ENCODE assay signal across 10 mouse cellular contexts in genomic region chr10:94020587-94020986, GRCm38 (mm10). TPM values are rescaled to one million over a fixed set of nuclear protein-coding genes. Genes with fewer than 3 reads are reported as not detected.
DNase-seq lines count a peak whose midpoint lies in the region; ATAC-seq and TF ChIP-seq lines count a peak whose summit lies in the region.
"Had no signal": no experiment of that assay in that cellular context is flagged by ENCODE, and none has a peak within 500 bp of the region (broad histone marks: within the 10 kb centered on the region; RNA-seq: fewer than 3 reads in every experiment).

No protein-coding gene starts in this region.

- WGBS in kidney, postnatal 0 days, result 76% methylated on average over 5 of the region's 5 CpGs
- WGBS in stomach, postnatal 0 days, result 56% methylated on average over 5 of the region's 5 CpGs

- no peak overlapping the region for H3K9ac ChIP-seq in kidney, postnatal 0 days (ENCODE audit: low read depth, low read length)
- peak overlapping the region; percentile 53 for H3K9ac ChIP-seq in MEL (ENCODE audit: control insufficient read depth, low read depth, low read length, poor library complexity, severe bottlenecking)
- no peak overlapping the region for H3K9ac ChIP-seq in stomach, postnatal 0 days (ENCODE audit: low read length)

- no peak for ATAC-seq in kidney, postnatal 0 days (replicated peaks; ENCODE audit: low FRiP score, low read depth)
- peak; percentile 93 for ATAC-seq in erythroid progenitor cell, adult 5-6 weeks (replicated peaks; ENCODE audit: low FRiP score, poor library complexity, severe bottlenecking)
- ATAC-seq in stomach, postnatal 0 days (ENCODE audit: low FRiP score, low TSS enrichment), result no peak
- ATAC-seq: forebrain, embryonic 14.5 days had no signal

- peak; percentile 7 for DNase-seq in kidney, postnatal 0 days (ENCODE audit: low spot score)
- DNase-seq in kidney, adult 11 months, result no peak
- peak; percentile 86 for DNase-seq in MEL (ENCODE audit: low read depth, low spot score)
- DNase-seq in stomach, postnatal 0 days (ENCODE audit: low spot score), result peak; percentile 27
- DNase-seq in left cerebral cortex, adult 11 months (ENCODE audit: low spot score), result no peak
- DNase-seq in layer of hippocampus, postnatal 36 days, result no peak
- DNase-seq: gastrocnemius, postnatal 25 days; heart, postnatal 10 days had no signal

- TF ChIP-seq CTCF in kidney, postnatal 0 days (IDR thresholded peaks at IDR 0.05; ENCODE audit: low read depth), result no peak
- no peak for TF ChIP-seq CTCF in MEL (IDR thresholded peaks at IDR 0.05 in 2 of 3, conservative IDR thresholded peaks at IDR 0.05 in 1 of 3; ENCODE audit: control insufficient read depth in 1 of 3, insufficient read depth in 1 of 3, low read depth in 2 of 3, low read length in 3 of 3, poor library complexity in 1 of 3, severe bottlenecking in 1 of 3)
- no peak for TF ChIP-seq CTCF in stomach, postnatal 0 days (IDR thresholded peaks at IDR 0.05; ENCODE audit: low read depth)

- no peaks in the 10 kb centered on the region for H3K4me1 ChIP-seq in kidney, postnatal 0 days (replicated peaks; ENCODE audit: insufficient read depth, low read length)
- peaks cover 8 to 9% of the 10 kb centered on the region in 2 experiments for H3K4me1 ChIP-seq in MEL (ENCODE audit: control insufficient read depth in 1 of 2, insufficient read depth in 2 of 2, low read length in 2 of 2)
- H3K4me1 ChIP-seq in stomach, postnatal 0 days (replicated peaks; ENCODE audit: control insufficient read depth, insufficient read depth), result no peaks in the 10 kb centered on the region

- no peak overlapping the region for H3K27ac ChIP-seq in kidney, postnatal 0 days
- peak overlapping the region; percentile 72 for H3K27ac ChIP-seq in MEL (ENCODE audit: control insufficient read depth, low read depth, low read length)
- no peak overlapping the region for H3K27ac ChIP-seq in stomach, postnatal 0 days (replicated peaks)

- no peak overlapping the region for H3K4me3 ChIP-seq in kidney, postnatal 0 days (replicated peaks; ENCODE audit: low read depth, low read length)
- peak overlapping the region; percentile 42 to 52 for H3K4me3 ChIP-seq in MEL (ENCODE audit: control insufficient read depth in 1 of 2, insufficient read depth in 1 of 2, low read depth in 2 of 2, low read length in 2 of 2)
- no peak overlapping the region for H3K4me3 ChIP-seq in stomach, postnatal 0 days (ENCODE audit: low read depth, low read length)

- no peak for TF ChIP-seq POLR2A in MEL (IDR thresholded peaks at IDR 0.05; ENCODE audit: control insufficient read depth in 1 of 2, insufficient read depth in 1 of 2, low read depth in 1 of 2, low read length in 2 of 2, poor library complexity in 1 of 2)

- H3K27me3 ChIP-seq in kidney, postnatal 0 days (ENCODE audit: insufficient read depth, low read length), result no peaks in the 10 kb centered on the region
- H3K27me3 ChIP-seq in MEL (ENCODE audit: control insufficient read depth in 1 of 2, insufficient read depth in 2 of 2, low read length in 2 of 2), result no peaks in the 10 kb centered on the region
- no peaks in the 10 kb centered on the region for H3K27me3 ChIP-seq in stomach, postnatal 0 days (ENCODE audit: control insufficient read depth, insufficient read depth, low read length)

- 0 out of 2 replicates have a peak, but pooled peaks cover 3% of the 10 kb centered on the region for H3K36me3 ChIP-seq in kidney, postnatal 0 days (ENCODE audit: insufficient read depth, low read length)
- peaks cover 0 to 12% of the 10 kb centered on the region in 2 experiments; a peak in 3 of 4 replicates for H3K36me3 ChIP-seq in MEL (ENCODE audit: control insufficient read depth in 1 of 2, insufficient read depth in 2 of 2, low read length in 2 of 2)
- H3K36me3 ChIP-seq in stomach, postnatal 0 days (ENCODE audit: control insufficient read depth, insufficient read depth, low read length), result no peaks in the 10 kb centered on the region

- no peak overlapping the region for H3K4me2 ChIP-seq in kidney, postnatal 0 days (ENCODE audit: low read length)
- no peak overlapping the region for H3K4me2 ChIP-seq in stomach, postnatal 0 days (replicated peaks; ENCODE audit: low read depth)

- H3K9me3 ChIP-seq in kidney, postnatal 0 days (replicated peaks; ENCODE audit: low read length), result no peaks in the 10 kb centered on the region
- no peaks in the 10 kb centered on the region for H3K9me3 ChIP-seq in MEL (replicated peaks; ENCODE audit: insufficient read depth, low read length)
- H3K9me3 ChIP-seq in stomach, postnatal 0 days (ENCODE audit: control insufficient read depth, low read length), result no peaks in the 10 kb centered on the region

- no peaks in the 10 kb centered on the region; the same call in 1 of the 2 replicates for H3K79me2 ChIP-seq in MEL (ENCODE audit: control insufficient read depth, insufficient read depth, low read length, poor library complexity)

- TF ChIP-seq RAD21 in MEL (IDR thresholded peaks at IDR 0.05; ENCODE audit: low read depth, low read length), result no peak

- no peak for TF ChIP-seq EP300 in MEL (IDR thresholded peaks at IDR 0.05; ENCODE audit: low read depth in 1 of 2, low read length in 2 of 2)
- TF ChIP-seq EP300 in stomach, postnatal 0 days (optimal IDR thresholded peaks at IDR 0.05), result no peak

TF ChIP-seq in MEL, 35 proteins besides CTCF, POLR2A, EP300 and RAD21:
- 0 out of 2 replicates have a peak, but pooled peaks have one; percentile 29 for TF ChIP-seq HCFC1 (IDR thresholded peaks at IDR 0.05; ENCODE audit: low read depth, low read length)
- no peak for TF ChIP-seq NELFE (IDR thresholded peaks at IDR 0.05; ENCODE audit: low read depth, low read length)
- TF ChIP-seq MAFK (IDR thresholded peaks at IDR 0.05; ENCODE audit: borderline replicate concordance, low read depth, low read length), result peak; percentile 75; the same call in 1 of the 2 replicates
- peak; percentile 10; the same call in 1 of the 2 replicates for TF ChIP-seq GATA1 (IDR thresholded peaks at IDR 0.05; ENCODE audit: low read depth, low read length)
- peak; percentile 90 for TF ChIP-seq ZNF384 (IDR thresholded peaks at IDR 0.05; ENCODE audit: low read depth, low read length)
- peak; percentile 30 for TF ChIP-seq ZC3H11A (IDR thresholded peaks at IDR 0.05; ENCODE audit: low read depth, low read length)
- TF ChIP-seq CHD2 (IDR thresholded peaks at IDR 0.05; ENCODE audit: low read length), result no peak
- peak; percentile 78 for TF ChIP-seq SIN3A (IDR thresholded peaks at IDR 0.05; ENCODE audit: low read length)
- TF ChIP-seq ETS1 (IDR thresholded peaks at IDR 0.05; ENCODE audit: low read depth, low read length), result peak; percentile 57; the same call in 1 of the 2 replicates
- TF ChIP-seq RCOR1 (IDR thresholded peaks at IDR 0.05; ENCODE audit: low read depth, low read length), result peak; percentile 66
- no peak for TF ChIP-seq CHD1 (IDR thresholded peaks at IDR 0.05; ENCODE audit: low read depth, low read length)

RNA-seq across cellular contexts. Expression of gene Vezt, which starts 15.0 kb away (rescaled TPM):
- 20.8 and 22.0 TPM in 2 replicates for polyA plus RNA-seq in kidney, postnatal 0 days (2015; fragmentation: Nextera tagmentation; extraction: Ambion mirVana)
- total RNA-seq in MEL (2012; rRNA removed), result 9.5 and 12.6 TPM in 2 replicates
- polyA plus RNA-seq in MEL (2012; ENCODE audit: insufficient read depth in 1 of 2, insufficient read length in 2 of 2, low read depth in 1 of 2, low replicate concordance in 2 of 2, missing spikeins in 1 of 2), result 10 to 100 TPM in 1 of 2 experiments, not detected in 1; 13.5 TPM
- total RNA-seq in erythroid progenitor cell, adult 5-6 weeks (2015; ENCODE audit: low replicate concordance), result 18.0 and 25.6 TPM in 2 replicates
- total RNA-seq in erythroid progenitor cell, adult 5-6 weeks (2017; ENCODE audit: low replicate concordance), result 20.4 and 20.5 TPM in 2 replicates
- polyA plus RNA-seq in stomach, postnatal 0 days (2015; fragmentation: Nextera tagmentation; extraction: Ambion mirVana), result 13.2 and 14.5 TPM in 2 replicates
- 10 to 100 TPM; 61.6 to 72.6 TPM for total RNA-seq in layer of hippocampus, postnatal 36 days (2021)

RNA-seq across cellular contexts. Expression of gene Fgd6, which starts 15.2 kb away (rescaled TPM):
- polyA plus RNA-seq in kidney, postnatal 0 days (2015; fragmentation: Nextera tagmentation; extraction: Ambion mirVana), result 2.3 TPM in 2 replicates
- 1.2 and 1.4 TPM in 2 replicates for total RNA-seq in MEL (2012; rRNA removed)
- 1 to 10 TPM in 1 of 2 experiments, not detected in 1; 2.8 TPM for polyA plus RNA-seq in MEL (2012; ENCODE audit: insufficient read depth in 1 of 2, insufficient read length in 2 of 2, low read depth in 1 of 2, low replicate concordance in 2 of 2, missing spikeins in 1 of 2)
- total RNA-seq in erythroid progenitor cell, adult 5-6 weeks (2015; ENCODE audit: low replicate concordance), result 7.9 and 13.0 TPM in 2 replicates
- 9.4 and 13.7 TPM in 2 replicates for total RNA-seq in erythroid progenitor cell, adult 5-6 weeks (2017; ENCODE audit: low replicate concordance)
- 1.7 and 2.2 TPM in 2 replicates for polyA plus RNA-seq in stomach, postnatal 0 days (2015; fragmentation: Nextera tagmentation; extraction: Ambion mirVana)
- 10 to 100 TPM in 1 of 2 experiments, 1 to 10 TPM in 1; 9.3 to 14.3 TPM for total RNA-seq in layer of hippocampus, postnatal 36 days (2021)

Comparison
In these comparisons a context has a peak if more than half of its experiments do, and no peak if none do; other contexts are left out.
1. DNase-seq: peak in kidney, postnatal 0 days (single experiment), MEL (single experiment) and stomach, postnatal 0 days (single experiment); none in kidney, adult 11 months (single experiment), left cerebral cortex, adult 11 months (single experiment) and layer of hippocampus, postnatal 36 days (0 of 2).
2. H3K4me3 ChIP-seq: peak in MEL (2 of 2); none in kidney, postnatal 0 days (single experiment) and stomach, postnatal 0 days (single experiment).